Mouse (Mus musculus) gastrocnemius, adult 2 months (tissue): Measurements from ENCODE around the gene Rhbdl1. TPM values are rescaled to one million over a fixed set of nuclear protein-coding genes. Genes with fewer than 3 reads are reported as not detected.
A peak's percentile ranks its signal among the peaks of the same experiment; 100 is the strongest.

ENCODE experiments used
- DNase-seq: peaks from one replicate; pipeline ENCODE4 v3.0.0; 2022
- H3K27ac ChIP-seq: fragments of 200-600 bp; 2 replicates; pipeline ENCODE4 v1.8.1; 2022; ENCODE audit warnings: mild to moderate bottlenecking
- H3K4me3 ChIP-seq: fragments of 200-600 bp; 2 replicates; pipeline ENCODE4 v1.8.1; 2022; ENCODE audit warnings: mild to moderate bottlenecking, moderate library complexity
- CTCF ChIP-seq: fragments of 200-600 bp; IDR thresholded peaks from 2 replicates; pipeline ENCODE4 v1.8.1; 2022; ENCODE audit warnings: antibody characterized with exemption, mild to moderate bottlenecking, moderate library complexity
- intact Hi-C: fragments of 180-260 bp; cut with DNase I; formaldehyde crosslinking; loops from one replicate; pipeline ENCODE4 v1.15.1; 2025
- total RNA-seq, 2 experiments: library from RNA; stranded (reverse); gene quantifications; 2 replicates each; pipeline ENCODE4 v1.2.3; 2021

The Rhbdl1 gene
- total RNA-seq, 2 experiments from 2014 or later = 17.2 to 20.2 TPM

- peak overlapping the region; percentile 95 for H3K4me3 ChIP-seq
- intact Hi-C loops = loop anchor here (5.0 kb wide), 1 partner anchor 33 kb away; the partner anchor contains the start of gene Mcrip2
- peak overlapping the region; percentile 99 for H3K27ac ChIP-seq
- no peak for TF ChIP-seq CTCF
- peak; percentile 58 for DNase-seq
Measured at GRCm38 (mm10) chr17:25833961-25834594, 3.0 kb downstream of the Rhbdl1 start.

- peak within 1 kb of the TSS; percentile 95 for H3K4me3 ChIP-seq
- intact Hi-C loops = loop anchor here (5.0 kb wide), 1 partner anchor 34 kb away; the partner anchor contains the start of gene Mcrip2
- no peak for TF ChIP-seq CTCF
- peak; percentile 97 for DNase-seq
- H3K27ac ChIP-seq = peak within 1 kb of the TSS; percentile 99
Measured at GRCm38 (mm10) chr17:25833291-25833663, 3.8 kb downstream of the Rhbdl1 start, which contains the start of gene Stub1. Gene Stub1 (minus strand): TSS chr17:25833404.

- TF ChIP-seq CTCF = no peak; the same call in 1 of the 2 replicates
- peak; percentile 100 for DNase-seq
- peak overlapping the region; percentile 99 for H3K27ac ChIP-seq
- peak overlapping the region; percentile 95 for H3K4me3 ChIP-seq
- intact Hi-C loops = loop anchor here (5.0 kb wide), 1 partner anchor 35 kb away; the partner anchor contains the start of gene Mcrip2
Measured at GRCm38 (mm10) chr17:25832436-25833290, 4.4 kb downstream of the Rhbdl1 start.

DNA sequence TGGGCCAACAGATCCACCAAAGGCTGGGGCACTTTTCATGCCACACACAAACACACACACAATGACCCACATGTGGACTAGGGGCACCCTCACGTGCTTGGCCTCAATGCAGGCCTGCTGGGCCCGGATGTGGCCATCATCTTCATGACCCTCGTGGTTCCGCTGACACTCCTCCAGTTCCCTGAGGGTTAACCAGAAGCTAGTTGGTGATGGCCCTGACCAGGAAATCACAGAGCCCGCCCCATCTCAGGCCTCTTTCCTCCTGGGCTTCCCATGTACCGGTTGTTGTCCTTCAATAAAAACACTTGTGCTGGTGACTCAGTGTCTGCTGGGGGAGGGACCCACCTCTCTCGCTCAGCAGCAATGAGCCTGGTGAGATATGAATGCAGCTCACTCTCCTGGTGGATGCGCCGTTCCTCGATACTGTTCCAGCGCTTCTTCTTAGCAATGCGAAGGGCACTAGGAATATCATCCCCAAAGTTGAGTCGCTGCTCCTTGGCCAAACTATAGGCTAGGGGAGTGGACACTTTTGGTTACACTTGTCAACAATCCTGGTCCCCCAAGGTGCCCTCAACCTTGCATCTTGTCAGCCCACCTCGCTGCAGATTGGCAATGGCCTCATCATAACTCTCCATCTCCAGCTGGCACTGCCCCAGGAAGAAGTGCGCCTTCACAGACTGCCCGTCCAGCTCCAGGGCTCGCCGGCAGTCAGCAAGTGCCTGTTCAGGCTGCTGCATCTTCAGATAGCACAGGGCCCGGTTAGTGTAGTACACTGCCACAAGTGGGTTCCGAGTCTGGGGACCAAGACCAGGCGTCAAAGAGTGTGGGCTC is 5.4 kb downstream of the Rhbdl1 start:
- peak; percentile 65 for DNase-seq
- peak overlapping the region; percentile 99 for H3K27ac ChIP-seq
- peak overlapping the region; percentile 95 for H3K4me3 ChIP-seq
- intact Hi-C loops = loop anchor here (5.0 kb wide), 1 partner anchor 36 kb away; the partner anchor contains the start of gene Mcrip2
- TF ChIP-seq CTCF = no peak

DNA sequence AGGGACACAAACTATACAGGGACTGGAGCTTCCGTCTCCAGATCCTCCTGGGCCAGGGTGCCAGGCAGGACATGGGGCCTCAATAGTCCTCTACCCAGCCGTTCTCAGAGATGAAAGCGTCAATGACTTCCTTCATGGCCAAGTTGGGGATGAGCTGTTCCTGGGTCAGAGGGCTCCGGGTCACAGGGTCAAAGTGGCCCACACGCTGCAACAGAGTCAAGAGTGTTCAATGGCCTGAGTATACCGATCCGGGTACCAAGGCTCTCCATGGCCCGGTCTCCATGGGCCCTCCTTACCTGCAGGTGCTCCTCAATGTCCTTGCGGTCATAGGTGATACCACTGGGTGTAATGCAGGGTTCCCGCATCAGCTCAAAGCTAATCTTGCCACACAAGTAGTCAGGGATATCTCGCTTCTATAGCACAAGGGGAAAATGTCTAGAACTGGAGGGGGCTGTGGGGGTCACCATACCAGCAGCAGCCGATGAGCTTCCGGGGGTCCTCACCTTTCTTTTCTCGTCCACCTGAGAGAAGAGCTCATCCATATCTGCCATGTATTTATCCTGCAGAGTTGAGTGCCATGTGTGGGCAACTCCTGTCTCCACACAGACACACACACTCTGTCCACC is 6.2 kb downstream of the Rhbdl1 start:
- H3K27ac ChIP-seq = peak overlapping the region; percentile 99; the same call in 1 of the 2 replicates
- intact Hi-C loops = loop anchor here (5.0 kb wide), 1 partner anchor 36 kb away; the partner anchor contains the start of gene Mcrip2
- H3K4me3 ChIP-seq = peak overlapping the region; percentile 95
- TF ChIP-seq CTCF = no peak
- DNase-seq = peak; percentile 21

DNA sequence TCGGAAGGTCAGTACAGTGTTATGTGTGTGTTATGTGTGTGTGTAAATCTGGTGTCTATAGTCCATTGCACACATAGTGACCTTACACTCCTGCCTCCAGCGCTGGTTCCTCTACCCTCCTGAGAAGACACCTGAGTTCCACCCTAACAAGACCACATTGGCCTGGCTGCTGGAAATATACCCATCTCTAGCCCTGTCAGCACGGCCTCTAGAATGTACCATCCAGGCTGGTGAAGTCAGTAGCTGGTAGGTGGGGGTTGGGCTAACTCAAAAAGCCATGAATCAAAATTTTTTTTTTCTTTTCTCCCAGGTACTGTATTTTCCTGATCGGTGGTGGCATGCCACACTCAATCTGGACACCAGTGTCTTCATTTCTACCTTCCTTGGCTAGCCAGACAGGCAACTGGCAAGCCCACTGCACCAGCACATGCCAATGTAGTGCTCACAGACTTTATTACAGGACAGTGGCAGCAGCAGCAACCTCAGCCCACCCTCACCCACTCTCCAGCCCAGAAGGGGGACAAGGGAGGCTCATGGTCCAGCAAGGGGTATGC is 6.8 kb downstream of the Rhbdl1 start:
- no peak overlapping the region for H3K4me3 ChIP-seq

GRCm38 (mm10) chr17:25829558-25830017 is 7.5 kb downstream of the Rhbdl1 start:
- H3K27ac ChIP-seq = peak overlapping the region; percentile 83
- peak; percentile 24 for DNase-seq
- intact Hi-C loops = loop anchor here (5.0 kb wide), 1 partner anchor 38 kb away; the partner anchor contains the start of gene Mcrip2
- peak overlapping the region; percentile 71 for H3K4me3 ChIP-seq
- TF ChIP-seq CTCF = no peak

More for the DNA sequence above, 6.8 kb downstream of the Rhbdl1 start:
- no peak for TF ChIP-seq CTCF
- intact Hi-C loops = loop anchor here (5.0 kb wide), 1 partner anchor 37 kb away; the partner anchor contains the start of gene Mcrip2
- no peak overlapping the region for H3K27ac ChIP-seq
- DNase-seq = peak; percentile 15

DNA sequence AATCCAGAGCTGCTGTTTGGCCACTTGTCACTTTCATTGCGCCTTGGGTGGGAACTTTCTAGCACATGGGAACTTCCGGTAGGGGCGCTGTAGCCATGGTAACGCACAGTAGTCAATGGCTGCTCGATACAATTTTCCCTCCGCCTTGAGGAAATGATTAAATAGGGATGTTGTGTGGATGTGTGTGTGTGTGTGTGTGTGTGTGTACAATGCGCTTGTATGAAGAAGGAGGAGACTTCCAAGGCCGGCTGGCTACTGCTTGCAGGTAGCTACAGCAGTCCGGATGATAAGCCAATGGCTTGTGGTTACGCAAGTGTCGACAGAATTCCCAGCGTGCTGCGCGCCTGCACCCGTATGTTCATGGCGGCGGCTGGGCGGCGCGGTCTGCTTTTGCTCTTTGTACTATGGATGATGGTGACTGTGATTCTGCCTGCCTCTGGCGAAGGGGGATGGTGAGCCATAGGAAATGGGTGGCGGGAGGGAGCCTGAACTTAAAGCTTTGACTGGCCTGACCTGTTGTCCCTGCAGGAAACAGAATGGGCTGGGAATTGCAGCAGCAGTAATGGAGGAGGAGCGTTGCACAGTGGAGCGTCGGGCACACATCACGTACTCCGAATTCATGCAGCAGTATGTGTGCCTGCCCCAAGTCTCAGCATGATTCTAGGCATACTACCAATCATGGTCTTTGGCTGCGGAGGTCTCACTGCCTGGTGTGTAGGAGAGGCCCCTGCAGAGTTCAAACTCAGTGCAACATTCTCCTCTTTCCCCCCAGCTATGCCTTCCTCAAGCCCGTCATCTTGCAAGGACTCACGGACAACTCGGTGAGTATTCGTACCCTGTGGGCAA is 8.2 kb downstream of the Rhbdl1 start, which contains the start of gene Jmjd8:
TSS of gene Jmjd8 (plus strand) at position 156 of the 846 bp plus-strand sequence.
- TF ChIP-seq CTCF = peak; percentile 45
- intact Hi-C loops = no loop called here
- H3K27ac ChIP-seq = peak within 1 kb of the TSS; percentile 83
- H3K4me3 ChIP-seq = peak within 1 kb of the TSS; percentile 71
- peak; percentile 84 for DNase-seq

DNA sequence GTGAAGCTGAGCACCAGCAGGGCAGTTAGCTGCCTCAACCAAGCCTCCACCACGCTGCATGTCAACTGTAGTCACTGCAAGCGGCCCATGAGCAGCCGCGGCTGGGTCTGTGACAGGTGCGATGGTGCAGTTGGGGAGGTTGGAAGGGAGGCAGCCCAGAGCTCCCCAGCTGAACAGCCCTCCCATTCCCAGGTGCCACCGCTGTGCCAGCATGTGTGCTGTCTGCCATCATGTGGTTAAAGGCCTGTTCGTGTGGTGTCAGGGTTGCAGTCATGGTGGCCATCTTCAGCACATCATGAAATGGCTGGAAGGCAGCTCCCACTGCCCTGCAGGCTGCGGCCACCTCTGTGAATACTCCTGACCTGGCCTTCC is 8.9 kb downstream of the Rhbdl1 start:
- no peak for DNase-seq
- intact Hi-C loops = no loop called here
- no peak for TF ChIP-seq CTCF
- Histone ChIP-seq H3K27ac (peak overlapping the region; percentile 83), H3K4me3 (peak overlapping the region; percentile 71)

GRCm38 (mm10) chr17:25827546-25828222 is 9.4 kb downstream of the Rhbdl1 start:
- Histone ChIP-seq H3K4me3 (no peak overlapping the region), H3K27ac (no peak overlapping the region)
- DNase-seq = no peak
- TF ChIP-seq CTCF = no peak
- intact Hi-C loops = no loop called here
